Mouse (Mus musculus) olfactory bulb, adult 2 months (tissue): ENCODE measurements around the gene Tbpl1.

Experiments
- CTCF ChIP-seq: fragments of 200-500 bp; IDR thresholded peaks from 2 replicates; pipeline ENCODE4 v1.5.1; 2012; ENCODE audit warnings: low read depth, mild to moderate bottlenecking, low read length, moderate library complexity; ENCODE audit not compliant: insufficient read depth
- POLR2A ChIP-seq: fragments of 200-500 bp; IDR thresholded peaks from 2 replicates; pipeline ENCODE4 v1.6.1; 2012; ENCODE audit warnings: mild to moderate bottlenecking, low read depth, low read length, moderate library complexity; ENCODE audit not compliant: insufficient read depth

- TF ChIP-seq POLR2A: no peak
- no peak for TF ChIP-seq CTCF
These were observed 18.8 kb downstream of the Tbpl1 start for GRCm38 (mm10) chr10:22712955-22713354.
